Mouse (Mus musculus): ENCODE data around the gene Slco2a1. TPM values are rescaled to one million over a fixed set of nuclear protein-coding genes. Genes with fewer than 3 reads are reported as not detected.

The Slco2a1 gene
- polyA plus RNA-seq, 1 experiment from 2014 or later, result 12.1 TPM

DNA sequence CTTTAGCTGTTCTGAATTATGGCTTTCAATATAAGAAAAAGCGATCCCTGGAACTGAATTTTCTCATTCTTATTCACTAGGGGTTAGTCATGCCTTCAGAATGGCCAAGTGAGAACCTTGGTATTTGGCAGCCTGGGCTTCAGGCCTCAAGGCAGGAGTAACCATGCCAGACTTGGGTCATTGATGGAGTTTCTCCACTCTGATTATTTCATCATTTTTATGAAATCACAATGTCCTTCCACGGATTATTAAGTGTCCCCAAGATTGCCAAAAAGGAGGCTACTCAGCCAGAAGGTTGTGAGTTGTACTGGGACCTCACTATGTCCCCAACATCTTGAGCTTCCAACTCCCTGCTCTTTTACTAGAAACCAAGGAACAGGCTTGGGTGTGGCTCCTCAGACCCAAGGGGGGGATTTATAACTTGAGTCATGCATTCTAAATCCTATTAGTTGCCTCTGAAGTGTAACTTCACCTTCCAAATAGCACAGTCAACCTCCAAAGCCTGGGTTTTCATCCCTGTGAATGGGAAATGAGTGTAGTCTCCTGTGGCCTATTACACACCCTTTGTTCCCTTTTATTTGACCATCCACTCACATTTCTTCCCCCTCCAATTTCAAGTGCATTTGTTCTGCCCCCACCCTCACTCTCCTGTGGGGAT, 16.0 kb upstream of the Slco2a1 start:
- no peak overlapping the region for H3K4me3 ChIP-seq (replicated peaks)

DNA sequence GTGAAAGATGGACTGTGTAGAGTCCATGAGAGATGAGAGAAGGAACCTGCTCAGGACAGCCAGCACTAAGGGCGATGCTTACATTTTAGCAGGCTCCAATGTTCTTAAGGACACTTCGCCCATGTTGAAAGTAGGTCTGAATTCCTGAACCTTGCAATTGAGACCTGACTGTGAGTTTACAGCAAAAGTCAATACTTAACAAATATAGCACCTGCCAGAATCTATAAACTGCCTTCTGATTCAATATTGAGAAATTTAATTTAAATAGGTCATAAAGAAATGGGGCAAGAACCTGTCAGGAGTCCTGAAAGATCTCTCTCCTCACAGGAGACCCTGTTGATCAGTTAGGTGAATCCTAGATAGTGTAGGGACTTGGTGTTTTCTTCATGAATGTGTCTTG, 12.6 kb upstream of the Slco2a1 start:
- Histone ChIP-seq H3K36me3 (no peaks in the 10 kb centered on the region), H3K27ac (no peak overlapping the region), H3K9me3 (no peaks in the 10 kb centered on the region), H3K4me1 (peaks cover 8% of the 10 kb centered on the region; the same call in 1 of the 2 replicates), H3K9ac (no peak overlapping the region), H3K4me2 (no peak overlapping the region), H3K27me3 (replicated peaks) (no peaks in the 10 kb centered on the region), H3K4me3 (replicated peaks) (no peak overlapping the region)
- WGBS, result 80% methylated on average over 2 of the region's 2 CpGs
- ATAC-seq (ENCODE audit: insufficient read depth, low FRiP score, low read depth), result no peak

More for the DNA sequence above, 16.0 kb upstream of the Slco2a1 start:
- WGBS, result 83% methylated on average over 2 of the region's 2 CpGs
- no peaks in the 10 kb centered on the region for H3K36me3 ChIP-seq
- H3K9ac ChIP-seq, result no peak overlapping the region
- ATAC-seq (ENCODE audit: insufficient read depth, low FRiP score, low read depth), result no peak
- no peaks in the 10 kb centered on the region for H3K9me3 ChIP-seq
- no peak overlapping the region for H3K27ac ChIP-seq
- H3K4me2 ChIP-seq, result no peak overlapping the region
- H3K27me3 ChIP-seq (replicated peaks), result no peaks in the 10 kb centered on the region
- 0 out of 2 replicates have a peak, but pooled peaks cover 4% of the 10 kb centered on the region for H3K4me1 ChIP-seq

DNA sequence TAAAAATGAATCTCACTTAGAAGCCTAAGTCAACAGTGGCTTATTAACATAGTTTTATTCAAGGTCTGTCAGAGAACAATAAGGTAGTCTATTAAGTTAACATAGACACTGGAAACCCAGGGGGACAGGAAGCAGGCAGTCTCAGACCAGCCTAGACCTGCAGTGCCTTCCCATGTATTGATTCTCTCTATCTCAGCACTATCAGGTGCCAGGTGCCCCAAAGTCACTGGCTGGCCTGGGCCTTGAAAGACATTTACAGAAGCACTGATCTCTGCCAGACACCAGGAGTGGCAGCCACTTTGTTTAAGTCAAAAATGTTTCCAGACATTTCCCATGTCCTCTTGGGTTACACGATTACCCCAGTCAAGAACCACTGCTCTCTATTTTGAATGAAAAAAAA, 11.4 kb upstream of the Slco2a1 start:
- no peaks in the 10 kb centered on the region for H3K27me3 ChIP-seq (replicated peaks)
- no peaks in the 10 kb centered on the region for H3K36me3 ChIP-seq
- peak; percentile 62; the same call in 1 of the 2 replicates for ATAC-seq (ENCODE audit: insufficient read depth, low FRiP score, low read depth)
- WGBS, result 46% methylated on average over 1 of the region's 1 CpGs
- H3K9me3 ChIP-seq, result no peaks in the 10 kb centered on the region
- H3K27ac ChIP-seq, result no peak overlapping the region
- H3K9ac ChIP-seq, result no peak overlapping the region
- peaks cover 8% of the 10 kb centered on the region; the same call in 1 of the 2 replicates for H3K4me1 ChIP-seq
- H3K4me2 ChIP-seq, result no peak overlapping the region
- no peak overlapping the region for H3K4me3 ChIP-seq (replicated peaks)

DNA sequence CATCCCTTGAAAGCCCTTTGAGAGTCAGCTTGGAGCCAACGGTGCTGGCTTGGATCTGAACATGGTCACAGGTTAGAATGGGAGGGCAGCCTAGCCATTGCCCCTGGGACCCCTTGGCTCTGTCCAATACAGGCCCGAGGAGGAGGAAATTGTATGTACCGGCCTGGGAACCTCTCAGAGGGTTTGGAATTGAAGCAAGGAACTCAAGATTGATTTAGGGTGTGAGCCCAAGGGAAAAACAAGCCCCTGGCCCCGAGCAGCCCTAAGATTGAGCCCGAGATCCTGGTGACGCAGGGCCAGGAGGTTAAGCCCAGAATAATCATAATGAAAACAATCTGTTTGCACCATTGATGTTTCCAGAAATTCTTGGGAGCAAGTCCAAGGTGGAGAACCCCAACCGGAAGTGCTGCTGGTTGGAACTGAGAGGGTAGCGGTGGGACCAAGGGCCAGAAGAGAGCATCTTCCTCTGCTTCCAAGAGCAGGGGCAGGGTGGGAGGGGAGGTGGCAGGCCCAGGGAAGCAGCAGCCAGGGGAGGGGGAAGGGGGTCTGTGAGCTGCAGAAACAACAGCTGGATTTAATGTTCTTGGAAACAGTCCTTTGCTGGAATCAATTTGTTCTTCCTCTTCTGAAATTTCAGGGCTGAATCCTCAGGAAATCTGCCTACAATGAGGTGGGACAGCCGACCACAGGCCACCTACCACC, 10.6 kb upstream of the Slco2a1 start:
- no peaks in the 10 kb centered on the region for H3K27me3 ChIP-seq (replicated peaks)
- no peaks in the 10 kb centered on the region for H3K9me3 ChIP-seq
- H3K27ac ChIP-seq, result peak overlapping the region; percentile 63
- ATAC-seq (ENCODE audit: insufficient read depth, low FRiP score, low read depth), result peak; percentile 9; the same call in 1 of the 2 replicates
- H3K4me2 ChIP-seq, result no peak overlapping the region
- H3K4me3 ChIP-seq (replicated peaks), result no peak overlapping the region
- WGBS, result 43% methylated on average over 9 of the region's 9 CpGs
- H3K4me1 ChIP-seq, result peaks cover 8% of the 10 kb centered on the region; the same call in 1 of the 2 replicates
- H3K36me3 ChIP-seq, result no peaks in the 10 kb centered on the region
- H3K9ac ChIP-seq, result no peak overlapping the region

DNA sequence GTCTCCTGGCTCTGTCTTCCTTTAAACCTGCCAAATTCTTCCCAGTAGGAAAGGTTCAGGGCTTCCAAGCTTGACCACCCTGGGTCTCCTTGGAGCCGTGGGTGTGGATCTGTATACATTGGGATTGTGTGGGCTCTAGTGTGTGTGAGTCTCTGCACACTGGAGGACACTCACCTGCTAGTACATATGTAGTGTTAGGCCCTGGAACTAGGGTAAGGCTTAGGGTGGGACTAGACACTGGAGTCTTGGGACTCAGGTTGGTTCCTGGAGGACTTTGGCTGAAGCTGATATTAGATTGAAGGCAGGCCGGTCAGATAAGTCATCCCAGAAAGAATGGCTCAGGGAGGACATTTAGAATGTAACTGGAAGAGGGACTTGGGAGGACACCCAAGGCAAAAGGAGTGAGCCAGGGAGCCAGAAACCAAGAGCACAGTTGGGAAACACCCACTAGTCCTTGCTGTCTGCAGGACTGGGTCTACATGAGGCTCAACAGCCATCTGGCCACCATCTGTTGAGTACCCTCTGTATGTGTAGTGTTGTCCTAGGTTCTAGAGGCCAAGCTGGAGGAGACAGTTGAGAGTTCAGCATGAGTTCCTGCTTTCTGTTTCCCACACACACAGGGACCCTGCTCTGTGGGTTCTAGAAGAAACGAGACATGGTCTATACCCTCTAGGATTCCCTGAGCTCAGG, 9.4 kb upstream of the Slco2a1 start:
- ATAC-seq (ENCODE audit: insufficient read depth, low FRiP score, low read depth), result no peak
- WGBS, result 83% methylated on average over 3 of the region's 3 CpGs
- Histone ChIP-seq H3K9me3 (no peaks in the 10 kb centered on the region), H3K36me3 (no peaks in the 10 kb centered on the region), H3K27me3 (replicated peaks) (no peaks in the 10 kb centered on the region), H3K9ac (no peak overlapping the region), H3K4me2 (no peak overlapping the region), H3K4me1 (peaks cover 4% of the 10 kb centered on the region; the same call in 1 of the 2 replicates), H3K4me3 (replicated peaks) (no peak overlapping the region), H3K27ac (no peak overlapping the region)

DNA sequence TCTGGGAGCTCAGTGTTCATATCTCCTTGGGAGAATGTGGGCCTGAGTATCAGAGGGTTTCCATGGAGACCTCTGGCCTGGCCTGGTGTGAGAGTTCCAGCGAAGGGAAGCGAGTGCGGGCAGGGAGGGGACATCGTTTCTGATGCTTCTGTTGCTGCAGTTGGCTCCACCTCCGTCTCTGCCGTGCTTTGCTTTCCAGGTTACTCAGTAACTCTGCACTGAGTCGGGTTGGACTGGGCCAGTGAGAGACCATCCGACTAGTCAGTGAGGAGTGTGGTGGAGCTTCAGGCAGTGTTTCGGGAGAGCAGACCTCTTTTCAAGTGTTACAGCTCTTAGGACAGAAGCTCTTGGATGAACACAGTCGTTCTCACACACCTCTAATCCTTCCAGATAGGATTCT, 8.6 kb upstream of the Slco2a1 start:
- 46% methylated on average over 10 of the region's 10 CpGs for WGBS
- Histone ChIP-seq H3K4me2 (no peak overlapping the region), H3K27ac (no peak overlapping the region), H3K27me3 (replicated peaks) (no peaks in the 10 kb centered on the region), H3K9me3 (no peaks in the 10 kb centered on the region), H3K4me1 (peaks cover 4% of the 10 kb centered on the region; the same call in 1 of the 2 replicates), H3K9ac (no peak overlapping the region), H3K36me3 (no peaks in the 10 kb centered on the region), H3K4me3 (replicated peaks) (no peak overlapping the region)
- peak; percentile 73; the same call in 1 of the 2 replicates for ATAC-seq (ENCODE audit: insufficient read depth, low FRiP score, low read depth)

DNA sequence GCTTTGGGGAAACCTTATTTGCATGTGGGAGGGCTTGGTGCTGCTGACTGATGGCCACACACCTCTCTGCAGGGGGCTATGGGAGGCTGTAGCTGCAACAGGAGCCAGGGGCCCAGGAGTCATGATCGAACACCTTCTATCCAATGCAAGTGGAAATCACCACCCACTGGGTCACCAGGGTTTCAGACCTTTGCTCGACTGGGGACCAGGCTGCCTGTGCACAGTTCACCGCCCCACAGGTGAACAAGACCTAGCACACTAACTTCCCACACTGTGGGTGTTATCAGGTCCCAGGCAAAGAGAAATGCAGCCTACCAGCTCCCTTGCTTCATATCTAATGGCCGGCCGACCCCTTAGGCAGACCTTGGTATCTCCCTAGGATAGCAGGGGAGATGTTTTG, 8.1 kb upstream of the Slco2a1 start:
- no peak for ATAC-seq (ENCODE audit: insufficient read depth, low FRiP score, low read depth)
- H3K36me3 ChIP-seq, result no peaks in the 10 kb centered on the region
- WGBS, result 81% methylated on average over 5 of the region's 5 CpGs
- H3K4me1 ChIP-seq, result peaks cover 4% of the 10 kb centered on the region; the same call in 1 of the 2 replicates
- no peaks in the 10 kb centered on the region for H3K9me3 ChIP-seq
- no peak overlapping the region for H3K9ac ChIP-seq
- H3K27ac ChIP-seq, result no peak overlapping the region
- H3K4me3 ChIP-seq (replicated peaks), result no peak overlapping the region
- H3K27me3 ChIP-seq (replicated peaks), result no peaks in the 10 kb centered on the region
- no peak overlapping the region for H3K4me2 ChIP-seq

DNA sequence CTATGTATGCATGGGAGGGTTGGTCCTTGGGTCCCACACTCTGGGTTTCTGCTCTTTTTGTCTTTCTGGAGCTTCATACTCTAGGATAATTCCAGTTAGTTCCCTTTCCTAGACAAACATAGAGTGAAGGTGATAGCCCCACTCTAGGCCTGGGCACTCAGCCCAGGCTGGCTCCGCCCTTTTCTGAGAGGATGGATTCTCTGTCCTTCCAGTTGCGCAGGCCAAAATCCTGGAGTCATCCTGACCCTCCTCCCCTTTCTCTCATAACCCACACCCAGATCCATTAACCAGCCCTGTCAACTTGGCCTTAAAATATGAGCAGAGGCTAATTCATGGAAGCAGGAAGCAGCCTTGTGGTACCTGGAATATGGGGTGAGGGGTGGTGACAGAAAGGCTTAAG, 6.7 kb upstream of the Slco2a1 start:
- H3K4me3 ChIP-seq (replicated peaks), result no peak overlapping the region
- H3K36me3 ChIP-seq, result no peaks in the 10 kb centered on the region
- ATAC-seq (ENCODE audit: insufficient read depth, low FRiP score, low read depth), result no peak
- H3K27me3 ChIP-seq (replicated peaks), result no peaks in the 10 kb centered on the region
- 92% methylated on average over 2 of the region's 2 CpGs for WGBS
- H3K4me2 ChIP-seq, result no peak overlapping the region
- no peak overlapping the region for H3K27ac ChIP-seq
- H3K9ac ChIP-seq, result no peak overlapping the region
- peaks cover 4% of the 10 kb centered on the region; the same call in 1 of the 2 replicates for H3K4me1 ChIP-seq
- H3K9me3 ChIP-seq, result no peaks in the 10 kb centered on the region

DNA sequence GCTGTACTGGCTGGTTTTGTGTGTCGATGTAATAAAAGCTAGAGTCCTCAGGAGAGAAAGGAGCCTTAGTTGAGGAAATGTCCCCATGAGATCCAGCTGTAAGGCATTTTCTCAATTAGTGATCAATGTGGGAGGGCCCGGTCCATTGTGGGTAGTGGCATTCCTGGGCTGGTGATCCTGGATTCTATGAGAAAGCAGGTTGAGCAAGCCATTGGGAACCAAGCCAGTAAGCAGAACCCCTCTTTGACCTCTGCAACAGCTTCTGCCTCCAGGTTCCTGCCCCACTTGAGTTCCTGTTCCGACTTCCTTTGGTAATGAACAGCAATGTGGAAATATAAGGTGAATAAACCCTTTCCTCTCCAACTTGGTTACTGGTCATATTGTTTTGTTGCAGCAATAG, 6.1 kb upstream of the Slco2a1 start:
- Histone ChIP-seq H3K9me3 (no peaks in the 10 kb centered on the region), H3K27ac (no peak overlapping the region), H3K4me2 (no peak overlapping the region), H3K27me3 (replicated peaks) (no peaks in the 10 kb centered on the region), H3K4me3 (replicated peaks) (no peak overlapping the region), H3K4me1 (peaks cover 4% of the 10 kb centered on the region; the same call in 1 of the 2 replicates), H3K36me3 (no peaks in the 10 kb centered on the region), H3K9ac (no peak overlapping the region)
- 84% methylated on average over 3 of the region's 3 CpGs for WGBS
- ATAC-seq (ENCODE audit: insufficient read depth, low FRiP score, low read depth), result no peak

DNA sequence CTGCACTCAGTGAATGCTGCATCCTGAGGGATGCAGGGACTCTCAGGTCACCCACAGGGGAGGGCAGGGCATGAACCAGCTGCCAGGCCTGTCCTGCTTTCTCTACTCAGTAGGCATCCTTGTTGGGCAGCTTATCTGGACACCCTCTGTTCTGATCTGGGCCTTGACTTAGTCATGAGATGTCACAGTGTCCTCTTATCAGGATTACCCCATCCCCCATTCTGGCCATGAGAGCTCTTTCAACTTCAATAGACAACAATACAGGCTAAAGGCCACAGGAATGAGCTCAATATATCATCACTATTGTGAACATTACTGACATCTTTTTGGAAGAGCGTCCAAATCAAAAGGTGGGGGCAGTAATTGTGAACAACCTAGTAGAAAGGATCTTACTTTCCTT, 3.4 kb upstream of the Slco2a1 start:
- no peak for ATAC-seq (ENCODE audit: insufficient read depth, low FRiP score, low read depth)
- no peaks in the 10 kb centered on the region for H3K36me3 ChIP-seq
- H3K4me2 ChIP-seq, result no peak overlapping the region
- 44% methylated on average over 1 of the region's 1 CpGs for whole genome bisulfite sequencing
- H3K4me1 ChIP-seq, result no peaks in the 10 kb centered on the region
- H3K27me3 ChIP-seq (replicated peaks), result no peaks in the 10 kb centered on the region
- H3K4me3 ChIP-seq (replicated peaks), result no peak overlapping the region
- H3K9ac ChIP-seq, result no peak overlapping the region
- H3K27ac ChIP-seq, result no peak overlapping the region
- H3K9me3 ChIP-seq, result no peaks in the 10 kb centered on the region

DNA sequence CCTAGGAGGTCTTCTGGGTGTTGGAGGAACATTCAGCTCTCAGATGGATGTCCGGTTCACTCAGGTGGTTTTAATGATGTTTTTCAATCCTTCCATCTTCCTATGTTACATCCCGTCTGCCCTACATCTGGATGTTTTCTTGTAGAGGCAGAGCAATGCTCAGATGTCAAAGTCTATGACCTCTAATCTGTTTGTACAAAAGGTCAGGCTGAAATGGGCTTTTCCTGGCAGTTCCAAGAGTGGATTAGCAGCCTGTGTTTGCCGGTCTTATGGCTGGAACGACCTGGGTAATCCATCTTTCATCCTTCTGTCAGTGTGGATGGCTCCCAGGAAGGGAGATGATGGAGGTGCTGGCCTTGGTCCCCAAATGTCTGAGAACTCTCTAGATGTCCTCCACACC, 2.6 kb upstream of the Slco2a1 start:
- no peak overlapping the region for H3K4me3 ChIP-seq (replicated peaks)
- no peaks in the 10 kb centered on the region for H3K4me1 ChIP-seq

More for the DNA sequence above, 2.6 kb upstream of the Slco2a1 start:
- H3K27ac ChIP-seq, result no peak overlapping the region
- no peaks in the 10 kb centered on the region for H3K36me3 ChIP-seq
- 38% methylated on average over 4 of the region's 4 CpGs for WGBS
- H3K4me2 ChIP-seq, result no peak overlapping the region
- H3K27me3 ChIP-seq (replicated peaks), result no peaks in the 10 kb centered on the region
- H3K9me3 ChIP-seq, result no peaks in the 10 kb centered on the region
- no peak for ATAC-seq (ENCODE audit: insufficient read depth, low FRiP score, low read depth)
- H3K9ac ChIP-seq, result no peak overlapping the region

All from stomach, embryonic 15.5 days (tissue).